Mouse (Mus musculus) layer of hippocampus, adult 2 months (tissue): ENCODE data around the gene Vax2. TPM values are rescaled to one million over a fixed set of nuclear protein-coding genes. Genes with fewer than 3 reads are reported as not detected.

ENCODE experiments used
- DNase-seq, 2 experiments: peaks; one replicate each; pipeline ENCODE4 v3.0.0; 2022; ENCODE audit warnings: low spot score in 2 of 2
- H3K27ac ChIP-seq: fragments of 200-600 bp; 2 replicates; pipeline ENCODE4 v1.8.1; 2022
- H3K4me3 ChIP-seq: fragments of 200-600 bp; 2 replicates; pipeline ENCODE4 v1.8.1; 2022; ENCODE audit warnings: mild to moderate bottlenecking
- CTCF ChIP-seq: fragments of 200-600 bp; conservative IDR thresholded peaks from 2 replicates; pipeline ENCODE4 v1.8.1; 2022; ENCODE audit warnings: antibody characterized with exemption, mild to moderate bottlenecking, moderate library complexity
- long read RNA-seq, 2 experiments: library from polyadenylated mRNA; stranded (forward); transcript quantifications; one replicate each; pipeline ENCODE4 v2.0.0; 2021; ENCODE audit warnings: borderline mapping rate in 2 of 2
- total RNA-seq, 2 experiments: library from RNA; stranded (reverse); gene quantifications; 2 replicates each; pipeline ENCODE4 v1.2.3; 2021

Gene Vax2
- not detected for total RNA-seq
- long read RNA-seq, experiment 1: 0 reads
- long read RNA-seq, experiment 2: 0 reads

DNA sequence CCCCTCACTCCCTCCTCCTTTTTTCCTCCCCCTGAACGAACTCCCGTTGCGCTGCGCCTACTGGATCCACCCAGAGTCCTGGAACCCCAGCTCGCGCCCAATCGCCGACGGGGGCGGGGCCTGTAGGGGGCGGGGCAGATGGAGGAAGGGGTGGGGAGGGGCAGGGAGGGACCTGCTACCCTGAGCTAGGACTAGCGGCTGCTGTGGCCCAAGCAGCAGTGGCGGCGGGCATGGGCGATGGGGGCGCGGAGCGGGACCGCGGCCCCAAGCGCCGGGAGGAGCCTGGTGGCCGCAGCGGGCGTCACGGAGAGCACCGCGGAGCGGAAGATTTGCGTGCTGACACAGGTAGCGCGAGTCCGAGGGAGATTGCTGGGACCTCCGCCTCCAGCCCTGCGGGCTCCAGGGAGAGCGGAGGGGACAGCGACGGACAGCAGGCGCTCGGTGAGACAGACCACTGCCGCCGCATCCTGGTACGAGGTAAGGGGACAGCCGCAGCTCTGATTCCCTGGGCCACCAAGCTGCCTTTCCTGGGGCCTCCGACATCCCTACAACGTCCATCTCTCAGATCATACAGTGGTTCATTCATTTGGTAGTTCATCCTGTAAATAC, at the start of gene Vax2:
Gene Vax2, plus strand, starts transcription at position 198 of the 609 bp plus-strand sequence.
- no peak for TF ChIP-seq CTCF
- H3K4me3 ChIP-seq: peak within 1 kb of the TSS; percentile 26; the same call in 1 of the 2 replicates

DNA sequence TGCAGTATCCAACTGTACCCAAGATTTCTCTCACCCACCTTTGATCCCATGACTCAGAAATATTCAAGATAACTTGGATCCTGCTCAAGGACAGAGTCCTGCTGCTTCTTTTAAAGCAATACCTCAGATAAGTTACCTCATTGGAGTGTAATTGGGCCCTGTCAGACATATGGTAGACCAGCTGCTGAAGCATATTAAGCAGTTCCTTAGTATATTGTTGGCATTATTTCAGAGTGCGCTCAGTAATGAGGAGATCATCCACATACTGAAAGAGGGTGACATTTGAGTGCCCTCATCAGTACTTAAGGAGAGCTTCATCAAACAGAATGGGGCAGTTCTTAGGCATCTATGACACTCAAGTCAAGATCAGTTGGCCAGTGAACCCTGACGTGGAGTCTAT, 46.1 kb upstream of the Vax2 start:
- peak in 1 of 2 experiments; percentile 7 for DNase-seq
- TF ChIP-seq CTCF: no peak
- no peak overlapping the region for H3K4me3 ChIP-seq
- no peak overlapping the region for H3K27ac ChIP-seq

More for the DNA sequence above, at the start of gene Vax2:
- no peak for DNase-seq
- no peak within 1 kb of the TSS for H3K27ac ChIP-seq

DNA sequence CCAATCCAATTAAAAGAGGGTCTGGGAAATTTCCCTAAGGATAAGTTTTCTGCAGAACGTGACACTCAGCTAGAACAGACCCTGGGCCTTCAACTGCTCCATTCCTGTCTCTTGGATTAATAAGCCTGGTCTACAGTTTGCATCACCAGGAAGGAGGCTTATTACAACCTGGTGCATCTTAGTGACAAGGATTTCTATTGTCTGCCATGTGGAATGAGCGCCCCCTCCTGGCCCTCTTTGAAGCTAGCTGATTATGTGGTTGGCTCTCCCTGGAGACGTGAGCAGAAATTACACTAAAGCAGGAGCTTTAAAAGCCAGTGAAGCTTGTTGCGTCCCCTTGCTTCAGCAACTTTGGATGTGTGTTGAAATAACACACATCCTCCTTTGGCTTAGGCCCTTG, 37.7 kb upstream of the Vax2 start:
- Histone ChIP-seq H3K4me3 (no peak overlapping the region), H3K27ac (no peak overlapping the region)
- peak; percentile 71 to 88 for DNase-seq
- TF ChIP-seq CTCF: peak; percentile 95

DNA sequence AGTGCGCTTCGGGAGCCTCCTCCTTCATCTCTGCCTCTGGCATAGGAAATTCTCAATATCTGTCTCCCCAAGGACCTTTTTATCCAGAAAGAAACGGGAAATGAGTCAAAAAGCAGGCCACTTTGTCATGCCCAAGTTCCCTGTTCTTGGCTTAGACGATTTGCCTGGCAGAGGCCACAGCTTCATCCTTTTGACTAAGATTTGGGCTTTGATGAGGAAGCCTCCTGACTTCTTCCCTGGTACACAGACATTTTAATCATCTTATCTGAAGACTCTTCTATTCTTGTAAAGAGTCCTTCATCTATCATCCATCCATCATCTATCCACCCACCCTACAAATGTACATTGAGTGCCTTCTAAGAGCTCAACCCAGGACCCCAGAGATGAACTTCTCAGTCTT, 33.3 kb upstream of the Vax2 start, which contains the start of gene Cd207:
Gene Cd207, minus strand, starts transcription at position 101 of the 400 bp plus-strand sequence.
- no peak within 1 kb of the TSS for H3K4me3 ChIP-seq

DNA sequence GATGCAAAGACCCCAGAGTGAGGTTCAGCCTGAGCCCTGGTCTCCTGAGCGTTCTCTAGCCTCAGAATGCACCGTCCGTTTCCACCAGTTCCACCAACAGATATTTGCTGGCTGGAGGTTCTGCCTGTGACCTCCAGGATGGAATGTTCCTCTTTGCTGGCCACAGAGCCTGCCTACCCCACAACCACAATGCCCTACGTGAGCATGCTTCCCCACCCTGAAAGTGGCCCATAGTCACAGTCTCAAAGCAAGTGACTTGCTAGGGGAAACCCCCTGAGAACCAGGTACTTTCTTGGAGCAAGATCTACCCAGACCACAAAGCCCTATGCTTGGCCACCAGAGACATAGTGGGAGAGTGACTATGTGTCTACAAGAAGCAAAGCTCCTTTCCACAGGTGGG, 21.7 kb upstream of the Vax2 start:
- Histone ChIP-seq H3K4me3 (no peak overlapping the region), H3K27ac (no peak overlapping the region)
- TF ChIP-seq CTCF: no peak
- no peak for DNase-seq

More for the DNA sequence above, 33.3 kb upstream of the Vax2 start, which contains the start of gene Cd207:
- DNase-seq: no peak
- no peak within 1 kb of the TSS for H3K27ac ChIP-seq
- no peak for TF ChIP-seq CTCF

DNA sequence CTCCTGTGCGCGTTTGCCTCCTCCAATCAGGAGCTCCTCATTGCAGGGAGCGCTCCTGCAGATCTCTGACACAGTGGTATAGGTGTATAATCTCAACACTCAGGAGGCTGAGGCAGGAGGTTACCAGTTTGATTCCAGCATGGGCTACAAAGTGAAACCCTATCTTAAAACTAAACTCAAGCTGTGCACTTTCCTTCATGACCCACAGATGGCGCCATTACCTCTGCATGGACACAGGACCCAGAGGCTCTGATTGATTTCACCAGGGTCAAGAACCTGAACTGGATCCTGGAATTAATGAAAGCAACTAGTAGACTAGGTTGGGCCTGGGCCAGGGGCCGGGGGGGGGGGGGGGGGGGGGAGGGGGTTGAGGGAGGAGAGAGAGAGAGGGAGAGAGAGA, 20.8 kb upstream of the Vax2 start:
- DNase-seq: peak; percentile 5 to 46
- TF ChIP-seq CTCF: peak; percentile 81
- Histone ChIP-seq H3K4me3 (no peak overlapping the region), H3K27ac (no peak overlapping the region)

DNA sequence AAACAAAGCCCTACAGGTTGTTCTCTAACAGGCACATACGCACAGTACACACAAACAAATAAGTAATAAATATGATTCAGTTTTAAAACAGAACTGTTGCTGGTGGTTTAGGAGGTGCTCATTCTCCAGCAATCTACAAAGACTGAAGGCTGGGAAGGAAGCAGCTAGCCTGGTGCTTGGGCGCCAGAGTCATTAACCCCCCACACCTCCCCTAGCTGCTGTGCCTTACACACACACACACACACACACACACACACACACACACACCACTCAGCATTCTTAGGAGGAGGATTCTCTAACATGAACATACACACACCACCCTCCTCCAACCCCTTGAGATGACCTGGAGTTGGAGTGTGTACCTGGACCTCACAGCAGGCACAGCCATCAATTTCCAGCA, 20.1 kb upstream of the Vax2 start:
- DNase-seq: no peak
- Histone ChIP-seq H3K4me3 (no peak overlapping the region), H3K27ac (no peak overlapping the region)
- TF ChIP-seq CTCF: no peak

DNA sequence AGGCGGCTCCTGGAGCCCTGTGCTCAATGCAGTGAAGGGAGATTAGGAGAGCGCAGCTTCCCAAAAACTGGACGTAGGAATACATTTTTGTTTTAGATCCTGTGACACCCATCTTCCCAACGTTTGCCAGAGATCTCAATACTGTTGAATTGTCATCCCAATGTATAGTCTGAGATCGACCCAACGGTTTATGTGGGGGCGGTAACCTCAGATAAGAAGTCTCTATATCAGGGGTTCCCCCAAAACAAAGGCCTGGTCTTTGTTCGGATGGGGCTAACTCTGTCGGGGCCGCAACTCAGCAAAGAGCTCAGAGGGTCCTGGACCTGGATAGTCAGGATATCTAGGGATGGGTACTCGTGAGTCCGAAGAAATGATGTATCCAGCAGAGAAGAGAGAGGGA, 18.1 kb upstream of the Vax2 start:
- no peak for TF ChIP-seq CTCF
- no peak overlapping the region for H3K4me3 ChIP-seq
- no peak overlapping the region for H3K27ac ChIP-seq
- DNase-seq: no peak

DNA sequence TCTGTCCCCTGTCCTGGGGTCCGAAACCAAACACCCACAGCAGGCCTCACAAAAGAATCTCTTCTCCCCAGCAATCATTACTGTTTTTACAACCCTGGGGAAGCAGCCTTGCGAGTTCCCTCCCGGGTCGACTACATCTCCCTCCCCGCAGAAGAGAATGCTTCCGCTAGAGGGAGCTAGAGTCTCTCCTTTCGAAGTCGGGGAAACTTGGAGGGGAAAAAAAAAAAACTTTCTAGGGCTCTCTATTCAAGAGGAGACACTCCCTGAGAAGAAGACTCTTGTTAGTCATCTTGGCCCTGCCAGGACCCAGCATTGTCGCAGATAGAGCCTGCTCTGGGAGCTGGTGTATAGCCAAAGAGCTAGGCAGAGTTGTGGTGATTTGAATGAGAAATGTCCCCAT, 17.2 kb upstream of the Vax2 start:
- TF ChIP-seq CTCF: peak; percentile 91
- H3K4me3 ChIP-seq: no peak overlapping the region
- H3K27ac ChIP-seq: no peak overlapping the region
- DNase-seq: peak; percentile 22 to 67

DNA sequence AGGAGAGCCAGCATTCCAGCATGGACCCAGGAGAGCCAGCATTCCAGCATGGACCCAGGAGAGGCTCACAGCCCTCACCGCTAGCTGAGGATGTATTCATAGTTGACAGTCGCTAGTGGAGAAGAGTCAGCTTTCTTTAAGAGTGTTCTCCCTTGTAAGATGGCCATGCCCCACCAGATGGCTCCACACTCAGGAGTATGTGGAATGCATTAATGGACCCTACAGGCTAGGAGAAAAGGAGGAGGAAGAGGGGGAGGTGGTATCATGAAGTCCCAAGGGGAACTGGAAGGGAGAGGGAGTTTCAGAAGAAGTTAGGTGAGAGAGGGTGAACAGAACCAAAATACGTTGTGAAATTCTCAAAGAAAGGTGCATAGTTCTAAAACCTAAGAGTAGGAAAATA, 15.3 kb upstream of the Vax2 start:
- DNase-seq: no peak
- no peak overlapping the region for H3K27ac ChIP-seq
- no peak overlapping the region for H3K4me3 ChIP-seq
- no peak for TF ChIP-seq CTCF

DNA sequence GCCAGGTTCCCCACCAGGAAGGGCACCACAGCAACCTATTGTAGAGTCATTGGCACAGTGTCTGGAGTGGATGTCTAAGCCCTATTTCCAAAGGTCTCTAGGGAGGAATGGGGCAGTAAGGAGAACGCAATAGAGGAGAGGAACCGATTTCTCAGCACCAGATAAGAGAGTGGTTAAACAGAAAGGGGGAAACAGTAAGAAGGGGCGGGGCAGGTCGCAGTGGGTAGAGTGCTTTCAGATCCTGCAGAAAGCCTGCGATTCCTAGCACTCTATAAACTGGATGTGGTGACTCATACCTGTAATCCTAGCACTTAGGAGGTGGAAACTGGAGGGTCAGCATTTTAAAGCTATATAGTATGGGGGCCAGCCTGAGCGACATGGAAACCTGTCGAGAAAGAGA, 14.4 kb upstream of the Vax2 start:
- TF ChIP-seq CTCF: no peak
- H3K4me3 ChIP-seq: no peak overlapping the region
- DNase-seq: no peak
- no peak overlapping the region for H3K27ac ChIP-seq

DNA sequence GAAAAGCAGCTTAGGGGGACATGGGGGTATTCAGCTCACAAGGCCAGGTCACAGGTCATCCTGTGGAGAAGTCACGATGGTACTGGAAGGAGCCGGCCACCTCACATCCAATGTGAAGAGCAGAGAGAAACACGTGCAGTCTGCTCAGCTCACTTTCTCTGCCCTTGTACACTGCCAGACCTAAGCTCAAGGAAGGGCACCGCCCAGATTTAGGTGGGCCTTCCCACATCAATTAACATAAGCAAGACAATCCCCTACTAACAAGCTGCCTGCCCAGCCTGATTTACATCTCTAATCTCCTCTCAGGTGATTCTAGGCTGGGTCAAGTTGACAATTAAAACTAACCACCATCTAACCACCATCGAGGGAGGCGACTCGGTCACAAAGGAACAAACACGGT, 13.1 kb upstream of the Vax2 start:
- DNase-seq: no peak
- no peak for TF ChIP-seq CTCF
- no peak overlapping the region for H3K4me3 ChIP-seq
- H3K27ac ChIP-seq: no peak overlapping the region

DNA sequence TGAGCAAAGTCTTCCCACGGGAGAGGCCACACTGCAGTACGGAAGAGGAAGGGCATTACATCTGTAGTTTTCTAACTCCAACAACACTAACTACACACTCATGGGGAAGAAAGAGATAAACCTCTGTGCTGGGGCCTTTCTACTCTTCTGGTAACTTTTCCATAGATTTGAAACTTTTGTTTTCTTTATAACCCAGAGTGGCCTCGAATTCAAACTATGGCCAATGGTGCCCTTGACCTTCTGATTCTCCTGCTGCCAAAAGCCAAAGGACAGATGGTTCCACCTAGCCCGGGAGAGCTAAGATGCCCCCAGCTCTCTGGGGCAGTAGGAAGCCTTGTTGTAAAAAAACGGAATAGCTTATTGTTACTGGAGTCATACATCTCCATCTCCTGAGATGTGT, 11.1 kb upstream of the Vax2 start:
- no peak for TF ChIP-seq CTCF
- no peak for DNase-seq
- no peak overlapping the region for H3K4me3 ChIP-seq
- no peak overlapping the region for H3K27ac ChIP-seq

DNA sequence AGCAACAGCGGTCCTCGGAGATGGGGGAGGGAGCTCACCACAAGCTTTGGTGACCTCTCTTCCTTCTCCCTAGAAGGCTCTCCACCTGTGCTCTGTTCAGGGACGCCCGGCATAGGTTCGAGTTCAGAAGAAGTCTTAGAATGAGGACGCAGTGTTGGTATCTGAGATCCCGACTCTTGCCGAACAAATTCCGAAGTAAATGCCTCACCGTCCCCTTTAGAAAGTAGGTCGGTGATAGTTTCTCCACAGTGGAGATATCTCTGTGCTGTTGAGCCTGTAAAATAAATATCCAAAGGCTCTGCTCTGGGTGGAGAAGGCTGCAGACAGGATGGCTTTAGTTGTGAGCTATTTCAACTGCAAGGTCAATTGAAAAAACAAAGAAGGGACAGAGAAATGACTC, 10.1 kb upstream of the Vax2 start:
- no peak for DNase-seq
- TF ChIP-seq CTCF: no peak
- H3K4me3 ChIP-seq: no peak overlapping the region
- H3K27ac ChIP-seq: no peak overlapping the region
